Mouse (Mus musculus) midbrain, embryonic 15.5 days (tissue): ENCODE measurements around the gene Selenok. TPM values are rescaled to one million over a fixed set of nuclear protein-coding genes. Genes with fewer than 3 reads are reported as not detected.

Experiments used
- ATAC-seq: fragments of 200-750 bp; cut with Nextera tagmentation; replicated peaks from 2 replicates; pipeline ENCODE4 v1.8.0; 2017; ENCODE audit warnings: moderate TSS enrichment
- H3K27ac ChIP-seq: fragments of 300-500 bp; sonication (generic); 2 replicates; pipeline ENCODE4 v1.5.1; 2015; ENCODE audit warnings: mild to moderate bottlenecking, inconsistent platforms
- H3K27me3 ChIP-seq: fragments of 300-500 bp; sonication (generic); replicated peaks from 2 replicates; pipeline ENCODE4 v1.6.1; 2015; ENCODE audit warnings: inconsistent platforms
- H3K36me3 ChIP-seq: fragments of 300-500 bp; sonication (generic); replicated peaks from 2 replicates; pipeline ENCODE4 v1.6.1; 2015; ENCODE audit warnings: inconsistent platforms
- H3K4me1 ChIP-seq: fragments of 300-500 bp; sonication (generic); 2 replicates; pipeline ENCODE4 v1.6.1; 2015; ENCODE audit warnings: inconsistent platforms
- H3K4me2 ChIP-seq: fragments of 300-500 bp; sonication (generic); 2 replicates; pipeline ENCODE4 v1.6.1; 2015; ENCODE audit warnings: inconsistent platforms, mild to moderate bottlenecking, moderate library complexity
- H3K4me3 ChIP-seq: fragments of 300-500 bp; sonication (generic); 2 replicates; pipeline ENCODE4 v1.5.1; 2015; ENCODE audit warnings: mild to moderate bottlenecking, inconsistent platforms
- H3K9ac ChIP-seq: fragments of 300-500 bp; sonication (generic); 2 replicates; pipeline ENCODE4 v1.6.1; 2015; ENCODE audit warnings: mild to moderate bottlenecking, inconsistent platforms
- H3K9me3 ChIP-seq: fragments of 300-500 bp; sonication (generic); 2 replicates; pipeline ENCODE4 v1.6.1; 2016; ENCODE audit warnings: inconsistent platforms
- WGBS: fragments of 180-500 bp; shearing (Covaris S2); methylation state at CpG from one replicate; pipeline ENCODE4 v1.1.7; 2015; ENCODE audit warnings: mixed read lengths; 5-methylcytosine and 5-hydroxymethylcytosine counted together
- polyA plus RNA-seq: library from polyadenylated mRNA; unstranded; fragments of >200 nt; fragmentation: Nextera tagmentation; extraction: Ambion mirVana; gene quantifications from 2 replicates; pipeline ENCODE4 v1.2.1, GENCODE M21; 2015

Selenok gene
- polyA plus RNA-seq, 1 experiment from 2014 or later: 360 TPM

- H3K9ac ChIP-seq: no peak overlapping the region
- H3K9me3 ChIP-seq: no peaks in the 10 kb centered on the region
- no peak overlapping the region for H3K4me2 ChIP-seq
- WGBS: 87% methylated on average over 5 of the region's 5 CpGs
- ATAC-seq: no peak
- no peak overlapping the region for H3K27ac ChIP-seq
- peaks cover 29% of the 10 kb centered on the region for H3K36me3 ChIP-seq
- no peaks in the 10 kb centered on the region for H3K27me3 ChIP-seq
- peaks cover 28% of the 10 kb centered on the region for H3K4me1 ChIP-seq
- H3K4me3 ChIP-seq: no peak overlapping the region
These were observed 3.9 kb downstream of the Selenok start for GRCm38 (mm10) chr14:29971993-29972392.

- WGBS: 97% methylated on average over 6 of the region's 6 CpGs
These were observed 8.8 kb downstream of the Selenok start for GRCm38 (mm10) chr14:29976927-29977326.

GRCm38 (mm10) chr14:29978254-29979204, 10.4 kb downstream of the Selenok start, which contains the start of gene Actr8:
Gene Actr8 (plus strand): TSS chr14:29978337.
- H3K4me1 ChIP-seq: peaks cover 10% of the 10 kb centered on the region
- H3K27me3 ChIP-seq: no peaks in the 10 kb centered on the region
- WGBS: 2% methylated on average over 44 of the region's 44 CpGs
- peak within 1 kb of the TSS; percentile 69 for H3K4me2 ChIP-seq
- H3K36me3 ChIP-seq: peaks cover 44% of the 10 kb centered on the region
- H3K9me3 ChIP-seq: no peaks in the 10 kb centered on the region
- peak within 1 kb of the TSS; percentile 93 for H3K9ac ChIP-seq
- peak within 1 kb of the TSS; percentile 87 for H3K27ac ChIP-seq
- H3K4me3 ChIP-seq: peak within 1 kb of the TSS; percentile 69
- ATAC-seq: peak; percentile 94

More at GRCm38 (mm10) chr14:29976927-29977326, 8.8 kb downstream of the Selenok start:
- no peak overlapping the region for H3K4me2 ChIP-seq
- H3K9me3 ChIP-seq: no peaks in the 10 kb centered on the region
- no peak for ATAC-seq
- peaks cover 10% of the 10 kb centered on the region for H3K4me1 ChIP-seq
- peaks cover 37% of the 10 kb centered on the region for H3K36me3 ChIP-seq
- H3K27ac ChIP-seq: no peak overlapping the region
- H3K4me3 ChIP-seq: no peak overlapping the region
- no peaks in the 10 kb centered on the region for H3K27me3 ChIP-seq
- no peak overlapping the region for H3K9ac ChIP-seq

GRCm38 (mm10) chr14:29980447-29981205, 12.5 kb downstream of the Selenok start:
- H3K4me3 ChIP-seq: no peak overlapping the region

GRCm38 (mm10) chr14:29986096-29986495, 18.0 kb downstream of the Selenok start:
- Histone ChIP-seq H3K4me2 (no peak overlapping the region), H3K4me1 (no peaks in the 10 kb centered on the region), H3K27me3 (no peaks in the 10 kb centered on the region), H3K4me3 (no peak overlapping the region), H3K9me3 (no peaks in the 10 kb centered on the region), H3K9ac (no peak overlapping the region), H3K27ac (no peak overlapping the region), H3K36me3 (peaks cover 98% of the 10 kb centered on the region)
- WGBS: 93% methylated on average over 4 of the region's 4 CpGs
- ATAC-seq: no peak

More at GRCm38 (mm10) chr14:29980447-29981205, 12.5 kb downstream of the Selenok start:
- 97% methylated on average over 10 of the region's 10 CpGs for WGBS
- no peaks in the 10 kb centered on the region for H3K9me3 ChIP-seq
- H3K4me1 ChIP-seq: peaks cover 10% of the 10 kb centered on the region
- H3K36me3 ChIP-seq: peaks cover 59% of the 10 kb centered on the region
- no peaks in the 10 kb centered on the region for H3K27me3 ChIP-seq
- no peak for ATAC-seq
- no peak overlapping the region for H3K27ac ChIP-seq
- no peak overlapping the region for H3K9ac ChIP-seq
- H3K4me2 ChIP-seq: no peak overlapping the region

- ATAC-seq: no peak
- Histone ChIP-seq H3K4me1 (no peaks in the 10 kb centered on the region), H3K4me2 (no peak overlapping the region), H3K27me3 (no peaks in the 10 kb centered on the region), H3K9ac (no peak overlapping the region), H3K36me3 (peaks cover 97% of the 10 kb centered on the region), H3K9me3 (no peaks in the 10 kb centered on the region), H3K4me3 (no peak overlapping the region), H3K27ac (no peak overlapping the region)
- WGBS: 95% methylated on average over 6 of the region's 6 CpGs
These were observed 19.2 kb downstream of the Selenok start for GRCm38 (mm10) chr14:29987276-29987675.

GRCm38 (mm10) chr14:29987739-29988138, 19.6 kb downstream of the Selenok start:
- no peak for ATAC-seq
- 95% methylated on average over 9 of the region's 9 CpGs for WGBS
- Histone ChIP-seq H3K27me3 (no peaks in the 10 kb centered on the region), H3K36me3 (peaks cover 94% of the 10 kb centered on the region), H3K9ac (no peak overlapping the region), H3K4me2 (no peak overlapping the region), H3K4me3 (no peak overlapping the region), H3K27ac (no peak overlapping the region), H3K4me1 (no peaks in the 10 kb centered on the region), H3K9me3 (no peaks in the 10 kb centered on the region)

GRCm38 (mm10) chr14:29988337-29988736, 20.2 kb downstream of the Selenok start:
- Histone ChIP-seq H3K4me2 (no peak overlapping the region), H3K27me3 (no peaks in the 10 kb centered on the region), H3K4me1 (no peaks in the 10 kb centered on the region), H3K9ac (no peak overlapping the region), H3K36me3 (peaks cover 96% of the 10 kb centered on the region), H3K4me3 (no peak overlapping the region), H3K9me3 (no peaks in the 10 kb centered on the region), H3K27ac (no peak overlapping the region)
- ATAC-seq: no peak
- 96% methylated on average over 4 of the region's 4 CpGs for WGBS

GRCm38 (mm10) chr14:29994976-29995375, 26.9 kb downstream of the Selenok start:
- H3K4me2 ChIP-seq: no peak overlapping the region
- no peaks in the 10 kb centered on the region for H3K27me3 ChIP-seq
- H3K27ac ChIP-seq: no peak overlapping the region
- no peak for ATAC-seq
- H3K9ac ChIP-seq: no peak overlapping the region
- WGBS: 92% methylated on average over 4 of the region's 4 CpGs
- no peak overlapping the region for H3K4me3 ChIP-seq
- H3K4me1 ChIP-seq: no peaks in the 10 kb centered on the region
- no peaks in the 10 kb centered on the region for H3K9me3 ChIP-seq
- peaks cover 64% of the 10 kb centered on the region for H3K36me3 ChIP-seq

- WGBS: 94% methylated on average over 11 of the region's 11 CpGs
- H3K4me2 ChIP-seq: no peak overlapping the region
- H3K4me1 ChIP-seq: no peaks in the 10 kb centered on the region
- H3K27ac ChIP-seq: no peak overlapping the region
- no peak overlapping the region for H3K4me3 ChIP-seq
- no peak overlapping the region for H3K9ac ChIP-seq
- no peak for ATAC-seq
- peaks cover 53% of the 10 kb centered on the region for H3K36me3 ChIP-seq
- no peaks in the 10 kb centered on the region for H3K9me3 ChIP-seq
- no peaks in the 10 kb centered on the region for H3K27me3 ChIP-seq
These were observed 28.1 kb downstream of the Selenok start for GRCm38 (mm10) chr14:29996000-29996751.

GRCm38 (mm10) chr14:29997345-29997744, 29.2 kb downstream of the Selenok start:
- Histone ChIP-seq H3K9ac (no peak overlapping the region), H3K9me3 (no peaks in the 10 kb centered on the region), H3K4me3 (no peak overlapping the region), H3K27me3 (no peaks in the 10 kb centered on the region), H3K4me1 (no peaks in the 10 kb centered on the region), H3K36me3 (peaks cover 43% of the 10 kb centered on the region), H3K27ac (no peak overlapping the region), H3K4me2 (no peak overlapping the region)
- no peak for ATAC-seq
